Mouse (Mus musculus) MN1 (cell line): ENCODE data around the gene Hist1h2ak.
A peak's percentile ranks its signal among the peaks of the same experiment; 100 is the strongest.
"Not testable (repeated sequence)": the region's sequence is repeated elsewhere in the genome, so short reads cannot be mapped to it uniquely, and the experiment has no call there.

Experiments
- DNase-seq: peaks from one replicate; pipeline ENCODE4 v3.0.0-alpha.2; 2016; ENCODE audit warnings: low spot score

Hist1h2ak gene

DNA sequence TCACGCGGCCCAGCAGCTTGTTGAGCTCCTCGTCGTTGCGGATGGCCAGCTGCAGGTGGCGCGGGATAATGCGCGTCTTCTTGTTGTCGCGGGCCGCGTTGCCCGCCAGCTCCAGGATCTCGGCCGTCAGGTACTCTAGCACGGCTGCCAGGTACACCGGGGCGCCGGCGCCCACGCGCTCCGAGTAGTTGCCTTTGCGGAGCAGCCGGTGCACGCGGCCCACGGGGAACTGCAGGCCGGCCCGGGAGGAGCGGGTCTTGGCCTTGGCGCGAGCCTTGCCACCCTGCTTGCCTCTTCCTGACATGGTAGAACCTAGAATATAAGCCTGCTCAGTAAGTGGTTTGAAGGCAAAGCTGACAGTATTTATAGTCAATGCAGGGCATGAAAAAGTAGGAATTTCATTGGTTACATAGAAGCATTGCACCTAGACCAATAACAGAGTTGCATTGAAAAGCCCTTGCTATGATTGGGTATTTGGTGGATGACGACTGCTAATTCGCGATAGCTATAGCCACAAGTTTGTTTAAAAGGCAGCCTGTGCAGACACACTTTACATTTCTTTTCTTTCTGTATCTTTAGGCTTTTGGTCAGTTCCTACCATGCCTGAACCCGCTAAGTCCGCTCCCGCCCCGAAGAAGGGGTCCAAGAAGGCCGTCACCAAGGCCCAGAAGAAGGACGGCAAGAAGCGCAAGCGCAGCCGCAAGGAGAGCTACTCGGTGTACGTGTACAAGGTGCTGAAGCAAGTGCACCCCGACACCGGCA lies at the start of gene Hist1h2ak, which contains the start of gene Hist1h2bn:
TSS of gene Hist1h2ak (minus strand) at position 304 of the 762 bp plus-strand sequence.
TSS of gene Hist1h2bn (plus strand) at position 600 of the 762 bp plus-strand sequence.
- peak; percentile 93 for DNase-seq

DNA sequence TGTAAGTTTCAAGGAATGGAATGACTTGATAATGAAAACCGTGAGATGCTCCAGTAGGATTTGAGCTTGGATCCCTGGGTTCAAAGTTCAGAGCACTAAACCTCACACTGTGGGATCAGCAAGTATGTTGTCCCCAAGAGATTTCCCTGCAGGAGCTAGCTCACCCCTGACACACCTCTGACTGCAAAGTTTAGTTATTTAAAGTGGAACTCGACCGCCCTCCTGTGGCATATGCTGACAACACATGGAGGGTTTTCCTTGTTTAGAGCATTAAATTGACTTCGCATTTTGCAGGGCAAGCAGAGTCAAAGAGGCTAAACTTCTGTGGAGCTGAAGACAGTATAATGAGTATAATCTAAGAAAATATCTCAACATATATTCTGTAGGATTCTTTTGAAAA lies 49.4 kb upstream of the Hist1h2ak start:
- not testable (repeated sequence) for DNase-seq

DNA sequence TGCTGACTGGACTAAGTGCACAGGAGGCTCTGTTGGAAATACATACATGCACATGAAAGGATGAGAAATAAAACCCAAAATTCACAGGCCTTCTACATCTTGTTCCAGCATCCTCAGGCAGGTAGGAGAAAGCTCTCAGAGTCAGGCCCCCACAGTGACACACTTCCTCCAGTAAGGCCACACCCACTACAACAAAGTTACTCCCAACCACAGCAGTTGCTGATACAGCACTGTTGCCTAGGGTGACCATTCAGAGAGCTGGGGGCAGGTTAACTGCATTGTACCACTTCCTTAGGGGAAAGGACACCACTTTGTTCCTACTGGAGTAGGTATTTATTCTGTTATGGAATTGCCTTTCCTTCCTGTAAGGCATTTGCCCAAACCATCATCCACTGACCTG lies 43.5 kb upstream of the Hist1h2ak start:
- not testable (repeated sequence) for DNase-seq

DNA sequence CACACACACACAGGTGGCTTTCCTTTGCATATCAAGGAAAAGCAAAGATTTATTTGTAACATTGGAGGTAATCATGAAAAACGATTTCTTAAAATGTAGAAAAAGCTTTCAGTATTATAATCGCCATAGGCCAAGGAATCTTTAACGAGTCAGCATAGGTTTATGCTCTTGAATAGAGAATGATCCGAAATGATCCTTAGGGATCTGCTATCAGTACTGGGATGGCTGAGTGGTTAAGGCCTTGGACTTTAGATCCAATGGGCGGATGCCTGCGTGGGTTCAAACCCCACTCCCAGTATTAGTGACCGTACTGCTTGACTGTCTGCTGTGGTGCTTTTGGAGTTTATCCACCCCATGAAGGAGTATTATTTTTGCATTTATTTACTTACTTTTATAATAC lies 42.0 kb upstream of the Hist1h2ak start:
- DNase-seq: no peak

DNA sequence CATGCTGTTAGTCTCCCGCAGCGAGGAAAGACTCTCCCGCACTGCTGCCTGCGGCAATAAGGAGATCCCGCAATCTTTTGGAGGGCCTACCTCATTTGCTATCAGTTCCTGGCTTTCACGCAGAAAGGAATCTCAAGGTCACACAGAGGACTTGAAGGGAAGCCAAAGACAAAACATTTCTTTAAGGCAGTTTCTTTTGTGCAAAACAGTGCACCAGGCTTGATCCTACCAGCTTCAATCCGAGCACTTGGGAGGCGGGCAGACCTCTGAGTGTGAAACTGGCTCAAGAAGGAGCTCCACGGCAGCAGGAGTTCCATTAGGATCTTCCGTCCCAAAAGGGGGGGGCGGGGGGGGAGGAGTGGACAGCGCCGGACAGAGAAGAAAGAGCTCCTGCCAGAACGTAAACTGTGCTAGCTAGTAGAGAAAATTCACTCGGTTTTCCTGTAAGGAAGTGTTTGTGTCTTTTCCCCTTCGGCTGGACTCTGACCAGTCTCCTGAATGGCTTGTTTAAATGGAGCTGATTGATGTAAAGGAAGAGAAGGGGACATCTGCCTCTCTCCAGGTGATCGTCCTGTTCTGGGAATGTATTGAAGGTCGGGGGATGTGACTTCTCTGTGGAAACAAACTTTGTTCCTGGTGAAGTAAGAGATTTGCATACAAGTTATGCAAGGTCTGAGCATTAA lies 37.1 kb upstream of the Hist1h2ak start:
- no peak for DNase-seq

DNA sequence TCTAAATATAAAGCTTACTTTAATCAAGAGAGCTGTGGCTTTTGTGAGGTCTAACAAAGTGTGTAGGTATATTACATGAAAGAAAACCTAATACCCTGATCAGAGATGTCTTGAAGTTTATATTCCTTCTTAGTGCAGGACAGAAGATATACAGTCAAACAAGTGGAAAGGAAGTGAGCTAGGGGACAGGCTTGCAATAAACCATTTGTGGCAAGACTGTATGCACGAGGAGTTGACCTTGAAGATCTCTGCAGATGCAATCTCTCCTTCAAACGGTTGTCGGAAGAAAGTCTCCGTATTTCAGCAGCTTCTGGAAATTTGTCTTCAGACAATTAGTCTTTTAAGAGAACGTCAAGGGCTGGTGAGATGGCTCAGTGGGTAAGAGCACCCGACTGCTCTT lies 36.3 kb upstream of the Hist1h2ak start:
- DNase-seq: no peak

DNA sequence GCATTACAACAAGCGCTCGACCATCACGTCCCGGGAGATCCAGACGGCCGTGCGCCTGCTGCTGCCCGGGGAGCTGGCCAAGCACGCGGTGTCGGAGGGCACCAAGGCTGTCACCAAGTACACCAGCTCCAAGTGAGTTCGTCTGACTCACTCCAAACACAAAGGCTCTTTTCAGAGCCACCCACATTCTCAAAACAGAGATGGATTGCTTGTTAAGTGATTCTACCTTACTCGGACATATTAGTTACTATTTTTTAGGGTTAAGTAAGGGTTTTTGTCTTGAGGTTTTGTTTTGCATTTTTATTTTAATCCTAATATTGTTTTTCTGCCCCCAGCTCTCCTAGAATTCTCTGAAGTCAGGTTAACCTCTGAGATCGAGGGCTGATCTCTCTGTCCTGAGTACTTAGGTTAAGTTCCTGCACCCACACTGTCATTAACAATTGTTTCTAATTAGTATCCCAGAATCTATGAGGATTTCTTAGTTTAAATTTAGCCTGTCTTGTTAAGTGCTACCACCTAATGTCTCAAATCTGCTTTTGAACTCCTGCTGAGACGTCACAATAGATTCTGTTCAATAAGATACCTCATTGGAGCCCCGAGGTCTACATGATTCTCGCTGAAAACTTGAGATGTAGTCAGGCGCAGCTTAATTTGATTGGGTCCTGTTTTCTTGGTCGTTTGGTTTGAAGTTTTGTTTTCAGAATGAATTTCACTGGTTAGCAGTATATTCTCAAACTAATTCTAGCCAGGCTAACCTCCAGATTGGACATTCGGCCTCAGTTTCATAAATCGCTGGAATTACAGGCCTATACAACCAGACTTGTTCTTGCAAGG lies 34.4 kb upstream of the Hist1h2ak start:
- DNase-seq: peak; percentile 34

DNA sequence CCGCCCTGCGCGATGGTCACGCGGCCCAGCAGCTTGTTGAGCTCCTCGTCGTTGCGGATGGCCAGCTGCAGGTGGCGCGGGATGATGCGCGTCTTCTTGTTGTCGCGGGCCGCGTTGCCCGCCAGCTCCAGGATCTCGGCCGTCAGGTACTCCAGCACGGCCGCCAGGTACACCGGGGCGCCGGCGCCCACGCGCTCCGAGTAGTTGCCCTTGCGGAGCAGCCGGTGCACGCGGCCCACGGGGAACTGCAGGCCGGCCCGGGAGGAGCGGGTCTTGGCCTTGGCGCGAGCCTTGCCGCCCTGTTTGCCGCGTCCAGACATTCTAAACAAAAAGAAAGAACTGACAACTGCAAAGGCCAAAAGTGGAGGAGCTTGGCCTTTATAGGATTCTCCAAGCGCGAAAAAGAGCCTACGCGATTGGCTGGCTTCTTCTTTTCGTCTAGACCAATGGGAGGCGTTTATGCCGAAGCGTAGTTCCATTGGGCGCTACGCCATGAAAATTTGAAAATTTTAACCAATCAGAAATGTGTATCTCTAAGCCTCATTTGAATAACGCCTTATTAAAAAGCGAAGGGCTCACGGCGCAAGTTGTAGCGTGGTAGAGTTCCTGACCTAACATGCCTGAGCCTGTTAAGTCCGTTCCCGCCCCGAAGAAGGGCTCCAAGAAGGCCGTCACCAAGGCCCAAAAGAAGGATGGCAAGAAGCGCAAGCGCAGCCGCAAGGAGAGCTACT lies 33.4 kb upstream of the Hist1h2ak start, which contains the start of the genes Hist1h2an and Hist1h2bp:
TSS of gene Hist1h2an (minus strand) at position 320 of the 731 bp plus-strand sequence.
TSS of gene Hist1h2bp (plus strand) at position 563 of the 731 bp plus-strand sequence.
- peak; percentile 98 for DNase-seq

DNA sequence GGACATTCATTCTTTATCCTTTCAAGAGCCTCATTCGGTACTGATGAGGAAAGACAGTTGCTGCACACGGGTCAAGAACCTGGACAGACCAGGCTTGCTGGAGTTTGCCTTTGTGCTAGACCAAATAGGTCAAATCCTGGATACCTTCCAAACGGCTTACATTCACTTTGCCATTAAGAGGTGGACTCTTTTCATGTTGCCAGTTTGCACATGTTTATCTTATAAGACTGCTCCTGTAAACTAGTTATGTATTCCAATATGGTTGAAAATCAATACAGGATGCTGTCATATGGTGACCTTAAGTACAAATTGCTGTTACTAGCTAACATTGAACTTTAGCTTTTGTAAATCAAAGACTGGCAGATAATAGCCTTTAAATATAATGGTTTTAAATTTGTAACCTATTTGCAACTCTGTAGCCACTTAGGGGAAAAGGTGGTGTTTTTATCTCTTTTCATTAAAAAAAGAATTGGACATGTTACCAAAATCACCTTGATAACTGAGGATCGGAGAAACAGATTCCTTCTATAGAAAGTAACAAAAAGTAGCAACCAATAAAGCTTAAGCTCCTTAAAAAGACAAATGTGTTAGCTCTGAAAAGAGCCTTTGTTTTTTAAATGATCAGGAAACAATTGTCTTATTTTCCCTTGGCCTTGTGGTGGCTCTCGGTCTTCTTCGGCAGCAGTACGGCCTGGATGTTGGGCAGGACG lies 32.7 kb upstream of the Hist1h2ak start:
- DNase-seq: peak; percentile 55

DNA sequence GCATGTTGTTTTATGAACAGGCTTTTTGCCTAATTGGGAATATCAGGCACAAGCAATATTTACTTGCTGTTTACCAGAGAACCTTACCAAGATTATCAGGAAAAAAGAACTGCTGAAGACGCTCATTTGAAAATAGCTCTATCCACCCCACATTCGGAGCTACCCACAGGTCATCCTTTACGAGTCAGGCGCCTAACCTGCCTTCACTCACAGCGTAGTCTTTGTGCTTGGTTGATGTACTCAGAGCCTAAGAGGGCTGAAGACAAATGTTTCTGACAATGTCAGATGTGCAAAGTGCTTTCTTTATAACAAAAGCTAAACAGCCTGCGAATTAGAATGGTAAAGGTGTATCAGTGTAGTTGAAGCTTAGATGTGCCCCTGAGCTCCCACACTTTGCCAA lies 30.7 kb upstream of the Hist1h2ak start:
- DNase-seq: no peak

DNA sequence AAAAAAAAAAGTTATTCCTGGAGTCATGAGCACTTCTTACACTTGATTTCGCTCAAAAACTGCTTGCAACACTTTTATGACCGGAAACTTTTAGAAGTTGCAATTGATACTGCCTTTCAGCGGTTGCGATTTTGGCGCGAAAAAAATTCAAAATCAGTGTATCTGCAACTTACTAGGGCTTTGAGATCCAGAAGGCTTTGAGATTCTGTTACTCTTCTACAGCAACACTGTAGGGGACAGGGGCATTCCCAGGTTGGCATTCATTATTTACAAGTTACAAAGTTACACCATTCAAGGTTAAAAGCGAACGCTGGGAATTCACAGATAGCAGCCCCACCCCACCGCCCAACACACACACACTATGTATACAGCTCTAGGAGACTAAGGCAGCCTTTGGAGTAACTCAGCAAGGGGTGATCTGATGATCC lies 30.1 kb upstream of the Hist1h2ak start:
- no peak for DNase-seq

DNA sequence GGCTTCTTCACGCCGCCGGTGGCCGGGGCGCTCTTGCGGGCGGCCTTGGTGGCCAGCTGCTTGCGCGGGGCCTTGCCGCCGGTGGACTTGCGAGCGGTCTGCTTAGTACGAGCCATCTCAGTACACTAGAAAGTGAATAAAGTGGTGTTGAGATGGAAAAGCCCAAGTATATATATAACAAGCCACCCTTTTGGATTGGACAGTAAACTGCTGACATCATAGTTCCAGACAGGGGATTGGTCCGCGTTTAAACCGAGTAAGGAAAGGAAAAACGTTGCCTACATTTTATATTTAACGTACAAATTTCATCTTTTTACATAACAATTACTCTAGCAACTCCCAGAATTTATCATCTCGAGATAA lies 29.6 kb upstream of the Hist1h2ak start, which contains the start of gene Hist1h3i:
TSS of gene Hist1h3i (minus strand) at position 116 of the 363 bp plus-strand sequence.
- peak; percentile 88 for DNase-seq

DNA sequence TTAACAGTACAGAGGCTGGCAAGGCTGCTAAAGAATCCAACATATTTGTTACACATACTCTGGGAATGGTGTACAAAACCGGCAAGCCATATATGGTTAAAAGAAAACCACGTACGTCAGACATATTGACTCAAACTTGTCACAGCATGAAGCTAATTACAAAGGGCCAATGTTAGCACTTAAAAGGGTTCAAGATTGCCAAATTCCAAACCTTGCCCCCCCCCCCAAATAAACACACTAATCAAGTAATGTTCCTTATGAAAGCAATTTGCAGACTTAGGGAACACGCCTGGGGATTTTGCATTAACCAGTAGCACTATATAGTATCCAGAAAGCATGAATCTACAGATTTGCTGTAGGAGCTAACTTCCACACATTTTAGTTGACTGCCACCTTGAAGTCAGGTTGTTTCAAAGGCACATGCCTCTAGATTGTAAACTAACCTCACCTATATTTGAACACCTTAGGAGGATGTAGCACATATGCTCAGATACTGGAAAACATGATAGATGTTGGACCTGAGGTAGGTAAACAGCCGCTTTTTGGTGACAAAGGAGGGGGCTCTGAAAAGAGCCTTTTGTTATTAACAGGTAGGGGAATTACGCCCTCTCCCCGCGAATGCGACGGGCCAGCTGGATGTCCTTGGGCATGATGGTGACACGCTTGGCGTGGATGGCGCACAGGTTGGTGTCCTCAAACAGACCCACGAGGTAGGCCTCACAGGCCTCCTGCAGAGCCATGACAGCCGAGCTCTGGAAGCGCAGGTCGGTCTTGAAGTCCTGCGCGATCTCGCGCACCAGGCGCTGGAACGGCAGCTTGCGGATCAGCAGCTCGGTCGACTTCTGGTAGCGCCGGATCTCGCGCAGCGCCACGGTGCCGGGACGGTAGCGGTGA lies 29.0 kb upstream of the Hist1h2ak start:
- DNase-seq: peak; percentile 60

DNA sequence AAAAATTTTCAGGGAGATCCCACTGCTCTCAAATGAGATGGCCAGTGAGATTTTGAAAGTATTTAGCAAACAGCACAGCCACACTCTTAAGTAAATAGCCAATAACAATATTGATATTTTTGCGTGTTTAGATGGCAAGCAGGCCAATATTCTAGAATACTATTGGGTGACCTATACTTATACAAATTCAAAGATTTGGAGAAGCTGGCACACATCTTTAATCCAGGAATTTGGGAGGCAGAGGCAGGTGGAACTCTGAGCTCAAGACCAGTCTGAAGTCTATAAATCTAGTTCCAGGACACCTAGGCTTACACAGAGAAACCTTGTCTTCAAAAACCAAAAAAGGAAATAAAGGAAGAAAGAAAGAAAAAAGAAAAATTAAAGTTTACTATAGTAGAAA lies 28.0 kb upstream of the Hist1h2ak start:
- no peak for DNase-seq

DNA sequence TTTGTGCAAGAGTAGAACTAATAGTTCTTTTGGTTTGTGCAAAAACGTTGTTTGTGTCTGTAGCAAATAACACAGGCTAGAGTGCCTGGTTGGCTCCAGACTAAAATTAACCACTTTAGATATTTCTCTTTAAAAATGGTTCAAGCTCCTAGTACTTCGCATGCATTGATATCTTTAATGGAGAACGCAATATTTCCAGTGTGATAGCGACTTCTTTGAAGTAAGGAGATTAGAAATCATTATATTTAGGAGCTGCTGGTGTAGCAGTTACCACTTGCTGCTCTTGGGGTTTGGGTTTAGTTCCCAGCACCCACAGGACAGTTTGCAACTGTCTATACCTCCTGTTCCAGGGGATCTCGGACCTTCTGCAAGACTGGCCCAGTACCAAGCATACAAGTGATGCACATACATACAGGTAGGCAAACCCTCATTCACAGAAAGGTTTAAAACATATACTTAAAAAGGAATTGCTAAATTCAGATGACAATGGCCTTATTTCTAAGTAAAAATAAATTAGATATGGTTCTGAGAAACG lies 27.5 kb upstream of the Hist1h2ak start:
- DNase-seq: no peak

DNA sequence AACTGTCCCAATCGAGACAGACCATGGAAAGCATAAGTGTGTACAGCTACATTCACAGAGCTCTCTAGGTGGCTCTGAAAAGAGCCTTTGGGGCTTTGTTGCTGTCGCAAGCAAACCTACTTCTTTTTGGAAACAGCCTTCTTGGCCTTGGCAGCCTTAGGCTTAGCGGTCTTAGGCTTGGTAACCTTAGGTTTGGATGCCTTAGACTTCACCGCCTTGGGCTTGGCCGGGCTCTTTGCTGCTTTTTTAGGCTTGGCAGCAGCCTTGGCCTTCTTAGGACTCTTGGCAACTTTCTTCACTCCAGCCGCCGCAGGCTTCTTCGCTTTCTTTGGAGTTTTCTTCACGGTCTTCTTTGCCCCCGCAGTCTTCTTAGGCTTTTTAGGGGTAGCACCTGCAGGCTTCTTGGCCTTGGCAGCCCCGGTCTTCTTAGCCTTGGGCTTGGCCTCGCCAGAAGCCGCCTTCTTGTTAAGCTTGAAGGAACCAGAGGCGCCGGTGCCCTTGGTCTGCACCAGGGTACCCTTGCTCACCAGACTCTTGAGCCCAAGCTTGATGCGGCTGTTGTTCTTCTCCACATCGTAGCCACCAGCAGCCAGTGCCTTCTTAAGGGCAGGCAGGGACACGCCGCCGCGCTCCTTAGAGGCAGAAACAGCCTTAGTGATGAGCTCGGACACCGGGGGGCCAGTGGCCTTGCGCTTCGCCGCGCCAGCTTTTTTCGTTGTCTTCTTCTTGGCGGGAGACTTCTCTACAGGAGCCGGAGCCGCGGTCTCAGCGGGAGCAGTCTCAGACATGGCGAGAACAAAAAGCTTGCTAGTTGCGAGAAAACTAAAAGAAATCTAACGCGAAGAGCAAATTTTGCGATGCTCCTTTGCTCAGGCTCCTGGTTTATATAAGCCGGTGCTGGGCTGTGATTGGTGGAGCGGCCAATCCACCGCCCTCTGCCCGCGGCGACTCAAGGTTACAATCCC lies 26.4 kb upstream of the Hist1h2ak start, which contains the start of gene Hist1h1b:
TSS of gene Hist1h1b (minus strand) at position 859 of the 965 bp plus-strand sequence.
- peak; percentile 73 for DNase-seq

DNA sequence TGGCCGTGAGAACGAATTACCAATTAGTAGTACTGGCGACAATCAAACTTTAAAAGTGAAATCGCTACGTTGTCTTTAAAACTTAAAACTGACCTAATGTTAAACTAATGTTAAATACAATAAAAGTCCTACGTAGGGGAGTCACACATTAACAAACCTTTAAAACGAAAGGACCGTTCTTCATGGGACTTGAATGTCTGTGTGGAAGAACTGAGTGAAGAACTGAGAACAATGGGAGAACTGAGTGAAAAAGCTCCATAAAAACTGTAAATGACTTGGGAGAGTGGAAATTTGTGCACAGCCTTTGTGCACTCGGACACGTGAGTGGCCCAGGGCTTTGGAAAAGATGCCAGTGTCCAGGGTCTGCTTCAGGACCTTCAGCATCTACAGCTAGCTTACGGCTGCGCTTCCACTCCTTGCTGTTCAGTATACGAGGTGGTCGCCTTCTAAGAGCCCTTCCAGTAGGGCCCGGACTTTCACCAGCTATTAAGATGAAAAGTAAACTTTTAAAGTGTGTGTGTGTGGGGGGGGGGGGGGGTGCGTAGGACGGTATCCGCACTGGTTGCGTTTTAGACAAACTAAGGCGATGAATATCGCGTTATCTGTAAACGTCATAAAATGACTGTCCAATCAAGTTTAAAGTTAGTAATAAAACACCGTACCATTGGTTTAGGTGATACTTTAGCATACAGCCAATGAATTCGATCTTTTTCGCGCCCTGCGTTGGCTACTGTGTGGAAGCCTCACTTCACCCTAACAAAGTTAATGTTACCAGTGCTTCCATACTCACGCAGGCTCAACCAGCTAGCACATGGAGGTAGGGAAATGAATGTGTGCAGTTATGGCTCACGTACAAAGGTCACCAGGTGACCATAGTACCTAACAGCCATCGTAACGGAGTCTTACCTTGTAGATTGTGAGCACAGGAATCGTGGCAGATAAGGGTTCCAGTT lies 25.5 kb upstream of the Hist1h2ak start:
- peak; percentile 92 for DNase-seq
